Mouse (Mus musculus): Measurements from ENCODE around the gene S100a10. TPM values are rescaled to one million over a fixed set of nuclear protein-coding genes. Genes with fewer than 3 reads are reported as not detected.

S100a10 gene
- polyA plus RNA-seq, 1 experiment from 2014 or later: 887 TPM

- TF ChIP-seq CTCF (IDR thresholded peaks at IDR 0.05; ENCODE audit: low read depth): no peak
- no peak for ATAC-seq
- Histone ChIP-seq H3K27ac (ENCODE audit: low read depth, low read length) (no peak overlapping the region), H3K4me1 (replicated peaks; ENCODE audit: control insufficient read depth, insufficient read depth, low read length) (0 out of 2 replicates have a peak, but pooled peaks cover 2% of the 10 kb centered on the region), H3K4me2 (replicated peaks; ENCODE audit: low read depth) (no peak overlapping the region), H3K4me3 (ENCODE audit: low read depth, low read length) (no peak overlapping the region), H3K27me3 (replicated peaks; ENCODE audit: control insufficient read depth, insufficient read depth, low read length) (no peaks in the 10 kb centered on the region), H3K36me3 (ENCODE audit: control insufficient read depth, insufficient read depth) (no peaks in the 10 kb centered on the region), H3K9me3 (ENCODE audit: control insufficient read depth) (no peaks in the 10 kb centered on the region), H3K9ac (ENCODE audit: low read depth, low read length) (no peak overlapping the region)
- WGBS: 94% methylated on average over 1 of the region's 1 CpGs
These were observed 43.1 kb upstream of the S100a10 start for GRCm38 (mm10) chr3:93511801-93512200.

DNA sequence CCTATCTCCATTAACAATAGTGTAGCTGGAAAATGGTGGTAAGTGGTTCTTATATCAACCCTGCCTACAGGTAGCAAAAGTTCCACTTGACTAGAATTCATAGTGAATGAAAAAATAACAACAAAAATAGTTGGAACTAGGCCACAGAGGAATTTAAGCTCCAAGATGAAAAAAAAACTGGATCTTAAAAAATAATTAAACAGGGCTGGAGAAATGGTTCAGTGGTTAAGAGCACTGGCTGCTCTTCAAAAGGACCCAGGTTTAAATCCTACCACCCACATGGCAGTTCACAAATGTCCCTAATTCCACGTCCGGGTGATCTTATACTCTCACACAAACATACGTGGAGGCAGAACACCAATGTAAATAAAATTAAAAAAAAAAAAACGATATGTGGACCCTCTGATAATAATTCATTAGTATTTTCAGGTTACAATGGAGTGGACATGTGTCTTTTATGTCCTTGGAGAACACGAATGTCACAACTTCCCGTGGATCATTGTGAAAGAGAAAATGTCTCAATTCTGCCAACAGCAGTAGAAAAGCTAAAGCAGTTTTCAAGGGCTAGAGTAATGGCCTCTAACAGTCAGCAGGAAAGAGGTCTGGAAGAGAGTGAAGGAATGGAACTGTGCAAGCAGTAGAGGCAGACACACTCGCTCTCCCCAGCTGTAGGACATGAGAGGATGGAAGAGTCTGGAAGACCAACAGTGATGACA, 42.3 kb upstream of the S100a10 start:
- ATAC-seq: no peak
- Histone ChIP-seq H3K9ac (ENCODE audit: low read depth, low read length) (no peak overlapping the region), H3K9me3 (ENCODE audit: control insufficient read depth) (no peaks in the 10 kb centered on the region), H3K27ac (ENCODE audit: low read depth, low read length) (no peak overlapping the region), H3K36me3 (ENCODE audit: control insufficient read depth, insufficient read depth) (no peaks in the 10 kb centered on the region), H3K4me3 (ENCODE audit: low read depth, low read length) (no peak overlapping the region), H3K27me3 (replicated peaks; ENCODE audit: control insufficient read depth, insufficient read depth, low read length) (no peaks in the 10 kb centered on the region), H3K4me2 (replicated peaks; ENCODE audit: low read depth) (no peak overlapping the region), H3K4me1 (replicated peaks; ENCODE audit: control insufficient read depth, insufficient read depth, low read length) (no peaks in the 10 kb centered on the region)
- WGBS: 80% methylated on average over 7 of the region's 7 CpGs
- TF ChIP-seq CTCF (IDR thresholded peaks at IDR 0.05; ENCODE audit: low read depth): no peak

DNA sequence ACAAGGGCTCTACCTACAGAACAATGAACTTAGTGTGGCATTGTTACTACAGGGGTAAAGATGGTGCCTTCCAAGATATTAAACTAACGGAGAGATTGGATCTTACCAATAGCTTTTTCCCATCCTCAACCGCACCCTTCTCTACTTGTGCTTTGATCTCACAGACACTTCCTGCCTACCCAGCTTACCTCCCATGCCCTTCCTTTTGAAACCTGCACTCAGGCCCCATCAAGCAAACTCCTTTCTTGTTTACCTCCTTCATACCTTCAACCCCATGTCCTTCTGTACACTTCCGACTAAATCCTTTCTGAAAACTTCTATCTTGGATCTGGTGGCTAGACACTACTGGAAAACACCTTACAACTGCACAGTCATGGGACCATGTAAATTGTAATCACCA, 40.3 kb upstream of the S100a10 start:
- no peaks in the 10 kb centered on the region for H3K36me3 ChIP-seq (ENCODE audit: control insufficient read depth, insufficient read depth)
- H3K4me3 ChIP-seq (ENCODE audit: low read depth, low read length): no peak overlapping the region

GRCm38 (mm10) chr3:93517343-93517742, 37.5 kb upstream of the S100a10 start:
- Histone ChIP-seq H3K9me3 (ENCODE audit: control insufficient read depth) (no peaks in the 10 kb centered on the region), H3K27me3 (replicated peaks; ENCODE audit: control insufficient read depth, insufficient read depth, low read length) (no peaks in the 10 kb centered on the region), H3K4me2 (replicated peaks; ENCODE audit: low read depth) (no peak overlapping the region), H3K9ac (ENCODE audit: low read depth, low read length) (no peak overlapping the region), H3K4me1 (replicated peaks; ENCODE audit: control insufficient read depth, insufficient read depth, low read length) (0 out of 2 replicates have a peak, but pooled peaks cover 5% of the 10 kb centered on the region), H3K27ac (ENCODE audit: low read depth, low read length) (no peak overlapping the region), H3K4me3 (ENCODE audit: low read depth, low read length) (no peak overlapping the region), H3K36me3 (ENCODE audit: control insufficient read depth, insufficient read depth) (no peaks in the 10 kb centered on the region)
- no peak for ATAC-seq
- 51% methylated on average over 2 of the region's 2 CpGs for WGBS
- TF ChIP-seq CTCF (IDR thresholded peaks at IDR 0.05; ENCODE audit: low read depth): no peak

More for the DNA sequence above, 40.3 kb upstream of the S100a10 start:
- no peaks in the 10 kb centered on the region for H3K4me1 ChIP-seq (replicated peaks; ENCODE audit: control insufficient read depth, insufficient read depth, low read length)
- H3K9ac ChIP-seq (ENCODE audit: low read depth, low read length): no peak overlapping the region
- no peak for TF ChIP-seq CTCF (IDR thresholded peaks at IDR 0.05; ENCODE audit: low read depth)
- WGBS: 84% methylated on average over 3 of the region's 3 CpGs
- H3K4me2 ChIP-seq (replicated peaks; ENCODE audit: low read depth): no peak overlapping the region
- no peak for ATAC-seq
- no peaks in the 10 kb centered on the region for H3K9me3 ChIP-seq (ENCODE audit: control insufficient read depth)
- H3K27me3 ChIP-seq (replicated peaks; ENCODE audit: control insufficient read depth, insufficient read depth, low read length): no peaks in the 10 kb centered on the region
- H3K27ac ChIP-seq (ENCODE audit: low read depth, low read length): no peak overlapping the region

DNA sequence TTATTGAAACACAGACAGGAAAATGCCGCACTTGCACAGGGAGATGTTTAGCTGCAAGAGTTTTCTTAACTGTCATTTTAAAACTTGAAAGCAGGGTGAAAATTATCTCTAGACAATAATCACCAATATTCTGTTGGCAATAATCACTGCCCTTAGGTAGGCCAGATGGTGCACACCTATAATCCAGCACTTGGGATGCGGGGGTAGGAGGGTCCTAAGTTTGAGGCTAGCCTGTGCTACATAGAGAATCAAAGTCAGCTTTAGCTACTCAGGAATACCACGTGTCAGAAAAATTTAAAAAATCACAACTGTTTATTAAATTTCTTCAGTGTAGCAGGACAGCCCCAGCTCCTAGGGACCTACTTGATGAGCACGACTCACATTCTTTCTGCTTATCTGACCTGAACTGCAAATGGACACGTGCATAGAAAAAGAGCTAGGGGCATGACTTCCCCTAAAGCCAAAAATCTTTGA, 35.0 kb upstream of the S100a10 start:
- H3K4me3 ChIP-seq (ENCODE audit: low read depth, low read length): peak overlapping the region; percentile 60

DNA sequence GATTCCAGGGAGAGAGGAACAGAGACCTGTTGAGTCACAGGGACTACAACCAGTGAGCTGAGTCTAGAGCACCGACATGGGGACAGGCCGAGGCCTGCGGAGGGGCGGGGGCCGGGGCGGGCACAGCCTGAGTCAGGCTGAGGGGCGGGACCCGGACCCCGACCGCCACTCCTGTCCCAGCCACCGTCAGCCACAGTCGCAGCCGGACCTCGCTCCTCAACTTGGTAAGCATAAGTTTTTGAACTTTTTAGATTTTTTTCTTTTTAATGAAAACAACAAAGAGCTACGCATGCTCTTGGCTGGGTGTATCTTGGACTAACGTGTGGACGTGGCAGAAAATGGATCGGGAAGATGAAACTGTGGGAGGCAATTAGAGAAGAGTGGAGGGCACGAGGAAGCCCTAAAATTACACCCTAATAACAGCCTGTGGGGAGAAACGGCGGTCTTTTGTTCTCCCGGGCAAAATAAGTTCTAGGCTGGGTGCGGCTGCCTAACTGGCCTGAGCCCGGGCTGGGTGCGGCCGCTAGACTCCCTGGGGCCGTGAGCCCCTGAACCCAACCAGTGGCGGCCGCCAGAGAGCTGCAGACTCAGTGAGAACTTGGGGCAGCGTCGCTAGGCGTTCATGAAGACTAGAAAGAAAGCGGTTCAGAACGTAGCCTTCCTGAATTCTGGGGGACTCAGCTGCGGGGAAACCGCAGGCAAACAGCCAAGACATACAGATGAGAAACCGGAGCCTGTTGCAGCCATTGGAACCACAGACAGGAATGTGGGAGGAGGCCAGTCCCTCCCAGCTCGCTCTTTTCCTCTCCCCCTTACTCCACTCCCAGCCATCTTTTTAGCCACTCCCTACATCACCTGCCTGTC, 34.3 kb upstream of the S100a10 start, which contains the start of gene S100a11:
S100a11 (plus strand) TSS at position 159 of the 864 bp plus-strand sequence.
- H3K27me3 ChIP-seq (replicated peaks; ENCODE audit: control insufficient read depth, insufficient read depth, low read length): no peaks in the 10 kb centered on the region
- TF ChIP-seq CTCF (IDR thresholded peaks at IDR 0.05; ENCODE audit: low read depth): 0 out of 2 replicates have a peak, but pooled peaks have one; percentile 19
- peak; percentile 82 for ATAC-seq
- H3K4me2 ChIP-seq (replicated peaks; ENCODE audit: low read depth): peak within 1 kb of the TSS; percentile 78
- H3K36me3 ChIP-seq (ENCODE audit: control insufficient read depth, insufficient read depth): peaks cover 12% of the 10 kb centered on the region
- peak within 1 kb of the TSS; percentile 60 for H3K4me3 ChIP-seq (ENCODE audit: low read depth, low read length)
- peak within 1 kb of the TSS; percentile 75 for H3K9ac ChIP-seq (ENCODE audit: low read depth, low read length)
- no peaks in the 10 kb centered on the region for H3K9me3 ChIP-seq (ENCODE audit: control insufficient read depth)
- under 1% methylated on average over 38 of the region's 38 CpGs for WGBS
- H3K27ac ChIP-seq (ENCODE audit: low read depth, low read length): peak within 1 kb of the TSS; percentile 67
- H3K4me1 ChIP-seq (replicated peaks; ENCODE audit: control insufficient read depth, insufficient read depth, low read length): 0 out of 2 replicates have a peak, but pooled peaks cover 5% of the 10 kb centered on the region

More for the DNA sequence above, 35.0 kb upstream of the S100a10 start:
- Histone ChIP-seq H3K4me2 (replicated peaks; ENCODE audit: low read depth) (peak overlapping the region; percentile 78), H3K27ac (ENCODE audit: low read depth, low read length) (no peak overlapping the region), H3K36me3 (ENCODE audit: control insufficient read depth, insufficient read depth) (peaks cover 9% of the 10 kb centered on the region), H3K4me1 (replicated peaks; ENCODE audit: control insufficient read depth, insufficient read depth, low read length) (0 out of 2 replicates have a peak, but pooled peaks cover 5% of the 10 kb centered on the region), H3K9me3 (ENCODE audit: control insufficient read depth) (no peaks in the 10 kb centered on the region), H3K9ac (ENCODE audit: low read depth, low read length) (peak overlapping the region; percentile 75; the same call in 1 of the 2 replicates), H3K27me3 (replicated peaks; ENCODE audit: control insufficient read depth, insufficient read depth, low read length) (no peaks in the 10 kb centered on the region)
- no peak for TF ChIP-seq CTCF (IDR thresholded peaks at IDR 0.05; ENCODE audit: low read depth)
- WGBS: 54% methylated on average over 5 of the region's 5 CpGs
- no peak for ATAC-seq
